Mouse (Mus musculus): ENCODE data around the gene Ube2j1.

Gene Ube2j1

DNA sequence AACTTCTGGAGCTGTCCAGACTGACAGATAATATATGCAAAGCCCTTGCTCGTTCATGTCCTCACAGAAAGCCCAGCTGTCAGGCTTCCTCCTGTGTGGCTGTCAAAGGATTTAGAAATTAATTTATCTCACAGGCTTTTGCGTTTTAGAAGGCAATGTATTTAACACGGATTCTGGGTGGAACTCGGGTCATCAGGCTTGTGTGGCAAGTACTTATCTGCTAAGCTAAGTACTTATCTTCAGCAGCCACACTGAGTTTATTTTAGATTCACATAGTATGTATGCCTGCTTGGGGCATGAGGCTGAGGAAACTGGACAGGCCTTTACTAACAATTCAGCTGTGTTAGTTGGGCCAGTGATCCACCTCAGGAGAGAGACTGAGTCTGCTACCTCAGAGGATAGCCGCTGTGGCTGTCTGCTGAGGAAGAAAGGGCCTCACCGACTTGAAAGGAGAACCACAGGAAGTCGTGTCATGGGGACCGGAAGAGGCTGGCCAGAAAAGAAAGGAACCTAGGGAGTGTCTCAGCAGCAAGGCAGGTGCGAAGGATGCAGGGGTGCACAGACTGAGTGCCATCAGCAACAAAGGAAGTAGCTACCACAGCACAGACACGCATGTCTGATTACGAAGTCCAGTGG is 41.4 kb downstream of the Ube2j1 start:
- no peak for DNase-seq

DNA sequence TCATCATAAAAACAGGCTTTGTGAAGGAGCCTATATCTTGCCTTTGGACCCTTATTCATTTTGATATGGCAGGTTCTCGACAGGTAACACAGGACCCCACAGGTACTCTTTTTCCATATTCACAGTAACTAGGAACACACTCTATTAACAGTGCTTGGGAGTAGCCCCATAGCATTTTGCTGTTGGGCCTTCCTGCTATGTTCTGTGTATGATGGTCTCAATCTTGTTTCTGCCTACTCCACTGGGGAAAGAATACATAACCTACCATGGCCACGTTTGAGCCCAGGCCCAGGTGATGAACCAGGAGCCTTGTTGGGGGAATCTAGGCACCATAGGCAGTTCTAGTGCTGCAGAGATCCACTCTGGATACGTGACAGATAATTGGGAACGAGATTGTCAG is 43.2 kb downstream of the Ube2j1 start:
- DNase-seq, result no peak

DNA sequence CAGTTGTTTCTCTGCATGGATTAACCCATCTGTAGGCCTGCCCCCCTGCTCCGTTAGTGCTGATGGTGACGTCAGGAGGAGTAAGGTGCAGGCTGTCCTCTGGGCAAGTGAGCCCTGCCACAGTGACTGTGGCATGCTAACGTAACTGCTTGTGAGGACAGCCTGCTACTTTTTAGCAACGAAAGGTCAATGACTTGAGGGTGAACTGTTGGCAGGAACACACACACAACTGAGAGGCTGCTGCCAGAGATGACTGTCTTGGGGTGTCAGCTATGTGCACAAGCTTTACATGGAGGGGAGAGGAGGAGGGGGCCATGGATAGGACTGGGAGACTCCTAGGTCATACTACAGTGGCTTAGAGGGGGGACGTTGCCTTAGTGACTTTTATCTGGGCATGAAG is 43.6 kb downstream of the Ube2j1 start:
- DNase-seq, result no peak

DNA sequence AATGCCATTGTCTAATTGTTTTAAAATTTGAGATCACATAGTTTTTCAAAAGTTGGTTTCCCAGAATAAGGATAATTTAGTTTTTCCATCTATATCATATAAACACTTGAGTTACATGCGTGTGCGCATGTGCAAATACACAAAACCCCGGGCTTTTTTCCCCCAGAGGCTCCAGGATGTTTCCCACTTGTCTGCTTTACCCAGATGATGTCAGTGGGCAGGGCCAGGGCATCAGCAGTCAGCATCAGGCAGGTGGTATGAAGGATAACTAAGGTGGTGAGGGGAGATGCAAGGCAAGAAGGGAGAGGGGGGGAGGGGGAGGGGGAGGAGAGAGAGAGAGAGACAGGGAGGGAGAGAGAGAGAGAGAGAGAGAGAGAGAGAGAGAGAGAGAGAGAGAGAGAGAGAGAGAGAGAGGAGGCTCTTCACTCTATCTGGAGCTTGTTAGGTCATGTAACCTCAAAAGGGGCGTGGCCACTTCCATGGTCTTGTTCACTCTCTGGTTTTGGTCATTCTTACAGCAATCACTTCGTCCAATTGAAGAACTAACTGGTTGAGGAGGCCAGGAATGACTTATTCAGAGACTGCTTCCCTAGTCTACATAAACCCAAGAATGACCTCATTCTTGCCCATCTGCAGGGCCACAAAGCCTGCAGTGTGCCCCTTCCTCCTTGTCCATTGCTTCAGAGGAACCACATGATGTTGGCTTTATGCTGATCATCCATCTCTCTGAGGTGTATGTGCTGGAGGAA is 44.7 kb downstream of the Ube2j1 start:
- peak; percentile 44 for DNase-seq

DNA sequence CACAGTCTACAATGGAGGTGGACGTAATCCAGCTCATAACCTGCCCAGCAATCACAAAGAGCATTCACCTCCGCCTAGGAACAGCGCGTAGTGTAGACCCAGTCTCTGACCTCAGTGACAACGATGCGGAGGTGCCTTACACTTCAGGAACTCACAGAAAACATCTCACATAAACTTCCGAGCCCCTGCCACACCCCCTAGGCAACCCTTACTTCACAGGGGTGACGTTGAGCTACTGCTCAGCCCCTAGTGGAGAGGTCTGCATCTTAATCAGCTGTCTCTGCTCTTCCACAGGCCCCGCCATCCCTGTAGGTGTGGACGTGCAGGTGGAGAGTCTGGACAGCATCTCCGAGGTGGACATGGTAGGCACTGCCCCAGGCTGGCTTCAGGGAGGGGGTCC is 45.9 kb downstream of the Ube2j1 start:
- DNase-seq, result no peak

DNA sequence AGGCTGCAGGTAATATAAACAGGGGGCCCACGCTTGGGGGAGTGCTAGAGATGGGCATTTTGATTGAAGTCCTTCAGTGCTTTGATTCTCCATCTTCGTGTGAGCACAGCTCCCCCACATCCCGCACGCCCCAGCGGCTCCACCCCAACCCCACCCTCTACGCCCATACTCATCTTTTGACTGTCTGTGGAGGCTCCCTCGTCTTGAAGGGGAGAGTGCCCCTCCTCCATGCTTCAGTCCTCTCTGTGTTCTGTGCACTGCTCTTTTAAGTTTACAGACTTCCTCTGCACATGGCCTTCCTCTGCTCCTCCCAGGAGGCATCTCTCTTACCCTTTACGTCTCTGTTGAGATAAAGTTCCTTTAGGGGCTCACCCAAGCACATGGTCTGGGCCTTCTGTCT is 46.5 kb downstream of the Ube2j1 start:
- DNase-seq, result no peak

DNA sequence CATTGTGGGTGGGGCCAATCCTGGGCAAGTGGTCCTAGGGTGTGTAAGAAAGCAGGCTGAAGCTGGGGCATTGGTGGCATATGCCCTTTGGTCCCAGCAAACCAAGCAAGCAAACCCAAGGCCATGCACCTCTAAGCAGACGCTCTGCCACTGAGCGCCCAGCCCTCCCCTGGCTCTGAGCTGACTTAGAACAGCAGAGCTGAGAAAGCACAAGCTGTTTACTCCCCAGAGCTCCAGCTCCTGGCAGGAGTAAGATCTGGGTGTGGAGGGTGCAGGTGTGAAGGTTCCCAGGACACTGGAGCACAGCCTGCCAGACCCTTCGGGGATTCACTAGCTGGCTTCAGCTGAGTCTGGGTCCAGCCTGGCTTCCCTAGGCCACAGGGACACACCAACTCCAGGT is 47.3 kb downstream of the Ube2j1 start:
- no peak for DNase-seq

DNA sequence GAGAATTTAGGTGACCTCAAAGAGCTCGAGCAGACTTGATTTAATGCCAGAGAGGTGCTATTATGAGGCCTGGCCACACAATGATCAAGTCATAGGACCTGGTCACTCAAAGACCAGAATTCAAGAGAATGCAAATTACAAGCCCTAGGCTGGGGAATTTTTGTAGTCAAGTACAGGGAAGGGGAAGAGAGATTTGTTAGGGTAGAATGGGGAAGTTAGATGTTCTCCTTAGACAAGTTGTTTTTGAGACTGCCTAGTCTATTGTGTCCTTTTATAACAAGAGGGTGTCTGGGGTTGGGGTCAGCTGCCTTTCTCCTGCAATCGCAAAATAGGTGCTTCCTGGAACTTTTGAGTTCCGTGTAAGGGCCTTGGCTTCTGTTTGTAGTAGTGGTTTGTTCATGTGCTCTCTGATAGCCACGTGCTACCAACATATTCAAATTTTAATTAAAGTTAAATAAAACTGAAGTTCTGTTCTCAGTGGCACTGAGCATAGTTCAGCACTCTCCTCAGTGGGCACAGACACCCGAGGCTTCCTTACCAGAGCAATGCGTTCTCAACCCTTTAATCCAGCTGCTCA is 68.0 kb downstream of the Ube2j1 start:
- DNase-seq, result peak; percentile 71
